Mouse (Mus musculus): ENCODE results near the gene Cpeb1. TPM values are rescaled to one million over a fixed set of nuclear protein-coding genes. Genes with fewer than 3 reads are reported as not detected.

The Cpeb1 gene
- polyA plus RNA-seq, 1 experiment from 2014 or later, result 0.36 TPM

DNA sequence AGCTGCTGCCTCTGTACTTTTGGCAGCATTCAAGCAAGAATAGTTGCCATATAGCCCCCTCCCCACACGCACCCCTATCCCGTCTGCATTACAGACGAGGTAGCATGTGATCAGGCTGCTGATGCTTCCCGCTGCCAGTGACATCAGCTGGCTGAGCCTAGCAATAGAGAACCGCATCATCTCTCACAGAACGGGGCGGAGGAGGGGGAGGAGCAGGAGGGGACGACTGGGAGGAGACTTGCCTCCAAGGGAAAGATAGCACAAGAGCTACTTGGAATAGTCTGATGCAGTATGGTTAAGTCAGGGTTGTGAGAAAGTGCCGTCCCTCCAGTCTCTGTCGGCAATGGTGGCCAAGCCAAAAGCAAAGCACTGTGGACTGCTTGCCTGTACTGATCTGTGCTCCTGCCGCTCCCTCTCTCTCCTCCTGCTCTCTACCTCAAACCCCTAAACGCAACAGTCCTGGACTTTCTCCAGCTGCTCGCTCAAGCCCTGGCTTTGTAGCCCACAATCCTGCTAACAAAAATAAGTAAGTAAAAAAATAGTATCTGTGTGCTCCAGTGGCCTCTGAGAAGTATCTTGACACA is 82.8 kb downstream of the Cpeb1 start:
- H3K4me2 ChIP-seq, result peak overlapping the region; percentile 29
- H3K36me3 ChIP-seq (ENCODE audit: insufficient read depth), result no peaks in the 10 kb centered on the region
- no peaks in the 10 kb centered on the region for H3K4me1 ChIP-seq (ENCODE audit: insufficient read depth)
- WGBS, result 3% methylated on average over 13 of the region's 13 CpGs
- H3K9me3 ChIP-seq (ENCODE audit: low read depth, low read length), result no peaks in the 10 kb centered on the region
- no peaks in the 10 kb centered on the region for H3K27me3 ChIP-seq (ENCODE audit: insufficient read depth, low read length)
- no peak overlapping the region for H3K4me3 ChIP-seq (ENCODE audit: low read depth, low read length)
- no peak overlapping the region for H3K9ac ChIP-seq
- H3K27ac ChIP-seq (ENCODE audit: low read depth), result no peak overlapping the region
- ATAC-seq (ENCODE audit: insufficient read depth) (peak; percentile 84), DNase-seq (peak; percentile 64)
- no peak for TF ChIP-seq CTCF (IDR thresholded peaks at IDR 0.05; ENCODE audit: low read depth)

DNA sequence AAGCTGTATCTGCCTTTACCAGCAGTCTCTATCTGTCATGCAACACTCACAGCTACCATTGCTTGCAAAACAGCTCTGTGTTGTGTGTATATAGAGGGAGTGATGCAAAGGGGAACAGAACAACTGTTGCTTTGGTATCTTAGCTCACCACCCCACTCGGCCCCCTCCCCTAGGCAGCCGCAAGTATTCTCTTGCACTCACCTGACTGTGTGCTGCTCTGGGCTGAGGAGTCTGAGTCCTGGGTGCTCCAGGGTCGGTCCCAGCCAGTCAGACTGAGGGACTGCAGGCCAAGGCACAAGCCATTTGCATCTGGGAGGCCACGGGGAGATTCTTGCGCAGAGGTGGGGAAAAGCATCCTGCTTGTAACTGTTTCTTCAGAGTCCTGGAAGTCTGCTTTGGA is 83.5 kb downstream of the Cpeb1 start:
- Histone ChIP-seq H3K9me3 (ENCODE audit: low read depth, low read length) (no peaks in the 10 kb centered on the region), H3K36me3 (ENCODE audit: insufficient read depth) (no peaks in the 10 kb centered on the region), H3K4me1 (ENCODE audit: insufficient read depth) (no peaks in the 10 kb centered on the region), H3K27me3 (ENCODE audit: insufficient read depth, low read length) (no peaks in the 10 kb centered on the region), H3K27ac (ENCODE audit: low read depth) (no peak overlapping the region), H3K4me3 (ENCODE audit: low read depth, low read length) (no peak overlapping the region), H3K9ac (no peak overlapping the region), H3K4me2 (peak overlapping the region; percentile 29; the same call in 1 of the 2 replicates)
- no peak for TF ChIP-seq CTCF (IDR thresholded peaks at IDR 0.05; ENCODE audit: low read depth)
- 17% methylated on average over 5 of the region's 5 CpGs for WGBS
- ATAC-seq (ENCODE audit: insufficient read depth) (0 out of 2 replicates have a peak, but pooled peaks have one; percentile 54), DNase-seq (peak; percentile 11)

DNA sequence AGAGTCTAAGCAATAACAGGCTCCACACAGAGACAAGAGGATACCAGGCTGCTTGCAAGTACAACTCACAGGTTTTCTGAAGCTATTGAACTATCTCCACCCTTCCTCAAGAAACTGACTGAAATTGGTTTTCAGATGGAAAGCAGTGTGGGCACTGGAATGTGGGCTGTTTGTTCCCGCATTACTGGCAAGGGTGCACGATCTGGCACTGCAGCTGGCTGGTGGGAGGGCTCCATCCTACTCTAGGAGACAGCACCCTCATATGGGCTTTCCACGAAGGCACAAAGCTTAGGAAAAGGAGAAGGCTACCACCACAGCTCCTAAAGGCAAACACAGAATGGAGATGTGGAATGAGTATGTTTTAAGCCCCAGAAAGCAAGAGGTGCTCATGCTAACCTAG is 85.5 kb downstream of the Cpeb1 start:
- WGBS, result 49% methylated on average over 3 of the region's 3 CpGs
- no peak for ATAC-seq (ENCODE audit: insufficient read depth)
- no peaks in the 10 kb centered on the region for H3K36me3 ChIP-seq (ENCODE audit: insufficient read depth)

DNA sequence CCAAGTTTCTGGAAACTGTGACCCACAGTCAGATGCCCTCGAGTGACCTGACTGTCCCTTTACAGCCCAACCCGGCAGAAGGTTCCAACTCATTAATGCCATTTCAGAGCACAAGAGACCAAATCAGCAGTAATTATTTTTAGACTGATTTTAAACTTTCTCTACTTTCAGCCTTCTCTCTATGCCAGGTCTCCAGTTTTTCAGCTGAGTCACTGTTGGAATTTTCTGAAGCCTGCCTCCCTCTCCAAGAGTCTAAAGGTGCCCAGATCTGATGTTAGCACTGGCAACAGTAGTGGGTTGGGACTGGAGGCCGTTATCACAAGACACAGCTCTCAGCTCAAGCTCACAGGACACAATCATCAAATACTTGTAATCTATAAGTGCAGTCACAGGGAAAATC is 87.3 kb downstream of the Cpeb1 start:
- ATAC-seq (ENCODE audit: insufficient read depth), result no peak
- Histone ChIP-seq H3K27me3 (ENCODE audit: insufficient read depth, low read length) (no peaks in the 10 kb centered on the region), H3K4me3 (ENCODE audit: low read depth, low read length) (no peak overlapping the region), H3K27ac (ENCODE audit: low read depth) (no peak overlapping the region), H3K4me2 (no peak overlapping the region), H3K36me3 (ENCODE audit: insufficient read depth) (no peaks in the 10 kb centered on the region), H3K9me3 (ENCODE audit: low read depth, low read length) (no peaks in the 10 kb centered on the region), H3K4me1 (ENCODE audit: insufficient read depth) (no peaks in the 10 kb centered on the region), H3K9ac (no peak overlapping the region)
- no peak for TF ChIP-seq CTCF (IDR thresholded peaks at IDR 0.05; ENCODE audit: low read depth)
- 69% methylated on average over 3 of the region's 3 CpGs for WGBS
- DNase-seq, result no peak

More for the DNA sequence above, 85.5 kb downstream of the Cpeb1 start:
- Histone ChIP-seq H3K9me3 (ENCODE audit: low read depth, low read length) (no peaks in the 10 kb centered on the region), H3K4me3 (ENCODE audit: low read depth, low read length) (no peak overlapping the region), H3K9ac (no peak overlapping the region), H3K4me2 (no peak overlapping the region), H3K4me1 (ENCODE audit: insufficient read depth) (no peaks in the 10 kb centered on the region), H3K27me3 (ENCODE audit: insufficient read depth, low read length) (no peaks in the 10 kb centered on the region), H3K27ac (ENCODE audit: low read depth) (no peak overlapping the region)
- TF ChIP-seq CTCF (IDR thresholded peaks at IDR 0.05; ENCODE audit: low read depth), result no peak
- no peak for DNase-seq

DNA sequence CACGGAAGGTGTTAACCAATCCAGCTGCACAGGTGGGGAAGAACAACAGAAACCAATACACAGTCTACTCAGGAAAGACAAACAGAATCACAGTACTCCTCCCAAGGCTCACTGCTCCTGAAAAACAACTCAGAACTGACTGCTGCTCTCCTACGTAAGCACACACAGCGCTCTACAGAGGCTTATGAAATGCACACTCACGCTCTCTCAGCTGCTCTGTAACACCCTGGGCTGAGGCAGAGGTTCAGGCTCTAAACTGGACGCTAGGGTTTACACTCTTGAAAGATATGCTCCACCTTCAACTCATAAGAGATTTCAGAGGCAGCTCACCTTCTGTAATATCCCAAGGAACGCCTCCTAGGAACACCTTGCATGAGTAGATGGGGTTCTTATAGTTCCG is 98.3 kb downstream of the Cpeb1 start:
- no peaks in the 10 kb centered on the region for H3K9me3 ChIP-seq (ENCODE audit: low read depth, low read length)
- H3K36me3 ChIP-seq (ENCODE audit: insufficient read depth), result no peaks in the 10 kb centered on the region
- no peaks in the 10 kb centered on the region for H3K4me1 ChIP-seq (ENCODE audit: insufficient read depth)
- H3K4me2 ChIP-seq, result no peak overlapping the region
- H3K27ac ChIP-seq (ENCODE audit: low read depth), result no peak overlapping the region
- 69% methylated on average over 7 of the region's 7 CpGs for WGBS
- ATAC-seq (ENCODE audit: insufficient read depth) (no peak), DNase-seq (no peak)
- no peak overlapping the region for H3K9ac ChIP-seq
- H3K27me3 ChIP-seq (ENCODE audit: insufficient read depth, low read length), result no peaks in the 10 kb centered on the region
- TF ChIP-seq CTCF (IDR thresholded peaks at IDR 0.05; ENCODE audit: low read depth), result no peak
- no peak overlapping the region for H3K4me3 ChIP-seq (ENCODE audit: low read depth, low read length)

DNA sequence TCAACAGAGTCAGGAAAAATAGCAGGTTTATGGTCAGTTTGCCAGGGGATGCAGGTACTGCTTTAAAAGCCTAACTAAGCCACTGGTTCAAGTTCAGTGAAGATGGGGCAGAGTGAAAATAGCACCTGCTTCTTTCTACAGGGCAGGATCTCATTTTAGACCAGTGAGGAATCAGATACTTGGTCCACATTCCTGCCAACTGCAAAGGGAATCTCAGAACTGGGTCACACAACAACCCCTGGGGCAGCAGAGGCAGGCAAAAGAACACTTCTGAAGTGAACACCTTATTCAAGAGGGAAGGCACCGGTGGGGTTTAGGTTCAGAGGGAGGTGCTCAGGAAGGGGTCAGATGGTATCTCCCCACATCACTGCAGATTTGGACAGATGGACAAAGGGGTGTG is 98.9 kb downstream of the Cpeb1 start:
- Histone ChIP-seq H3K4me1 (ENCODE audit: insufficient read depth) (no peaks in the 10 kb centered on the region), H3K36me3 (ENCODE audit: insufficient read depth) (no peaks in the 10 kb centered on the region), H3K4me3 (ENCODE audit: low read depth, low read length) (no peak overlapping the region), H3K9ac (no peak overlapping the region), H3K9me3 (ENCODE audit: low read depth, low read length) (no peaks in the 10 kb centered on the region), H3K27me3 (ENCODE audit: insufficient read depth, low read length) (no peaks in the 10 kb centered on the region), H3K4me2 (no peak overlapping the region), H3K27ac (ENCODE audit: low read depth) (no peak overlapping the region)
- TF ChIP-seq CTCF (IDR thresholded peaks at IDR 0.05; ENCODE audit: low read depth), result no peak
- 69% methylated on average over 1 of the region's 1 CpGs for WGBS
- DNase-seq (no peak), ATAC-seq (ENCODE audit: insufficient read depth) (no peak)

DNA sequence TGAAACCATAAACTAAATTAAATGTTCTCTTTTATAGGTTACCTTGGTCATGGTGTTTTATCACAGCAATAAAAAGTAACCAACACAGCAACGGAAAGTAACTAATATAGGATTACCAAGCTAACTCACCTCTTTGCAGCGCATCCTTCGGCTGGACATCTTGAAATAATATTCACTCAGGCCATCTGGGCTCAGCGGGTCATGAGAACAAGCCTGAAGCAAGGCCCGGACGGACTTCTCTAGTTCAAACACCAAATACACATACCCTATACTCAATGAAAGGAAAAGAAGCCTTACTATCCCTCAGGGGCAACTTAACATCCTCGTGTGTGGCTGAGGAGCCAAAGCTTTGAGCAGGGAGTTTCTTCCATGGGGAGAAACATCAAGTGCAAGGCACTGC is 99.5 kb downstream of the Cpeb1 start:
- DNase-seq, result no peak
- H3K9me3 ChIP-seq (ENCODE audit: low read depth, low read length), result no peaks in the 10 kb centered on the region
- ATAC-seq (ENCODE audit: insufficient read depth), result no peak

More for the DNA sequence above, 99.5 kb downstream of the Cpeb1 start:
- no peak for TF ChIP-seq CTCF (IDR thresholded peaks at IDR 0.05; ENCODE audit: low read depth)
- Histone ChIP-seq H3K27me3 (ENCODE audit: insufficient read depth, low read length) (no peaks in the 10 kb centered on the region), H3K36me3 (ENCODE audit: insufficient read depth) (no peaks in the 10 kb centered on the region), H3K4me3 (ENCODE audit: low read depth, low read length) (no peak overlapping the region), H3K27ac (ENCODE audit: low read depth) (no peak overlapping the region), H3K9ac (no peak overlapping the region), H3K4me2 (no peak overlapping the region), H3K4me1 (ENCODE audit: insufficient read depth) (no peaks in the 10 kb centered on the region)
- 80% methylated on average over 7 of the region's 7 CpGs for WGBS

Measured in lung, embryonic 14.5 days (tissue).